Mouse (Mus musculus): Measurements from ENCODE around the gene Lcp2. TPM values are rescaled to one million over a fixed set of nuclear protein-coding genes. Genes with fewer than 3 reads are reported as not detected.

Gene Lcp2
- polyA plus RNA-seq, 1 experiment from 2014 or later = 1.8 TPM

Other genes with a start within 250 kb of the Lcp2 start
- gene Kcnmb1, start 83.9 kb upstream of the Lcp2 start, polyA plus RNA-seq (2015; fragmentation: Nextera tagmentation; extraction: Ambion mirVana) = 0.27 and 0.52 TPM in 2 replicates
- gene Kcnip1, start 53.8 kb upstream of the Lcp2 start, polyA plus RNA-seq (2015; fragmentation: Nextera tagmentation; extraction: Ambion mirVana) = 71.3 and 75.5 TPM in 2 replicates
- gene 4930469K13Rik, start 51.6 kb downstream of the Lcp2 start, polyA plus RNA-seq (2015; fragmentation: Nextera tagmentation; extraction: Ambion mirVana) = 12.8 and 20.7 TPM in 2 replicates
- not detected in 2 replicates for gene Foxi1, start 161.2 kb downstream of the Lcp2 start, polyA plus RNA-seq (2015; fragmentation: Nextera tagmentation; extraction: Ambion mirVana)

Measured in hindbrain, embryonic 13.5 days (tissue).